Mouse (Mus musculus): ENCODE measurements around the gene Phldb1. TPM values are rescaled to one million over a fixed set of nuclear protein-coding genes. Genes with fewer than 3 reads are reported as not detected.

Gene Phldb1
- 1.8 TPM for total RNA-seq (2023)

GRCm38 (mm10) chr9:44734524-44735494 lies at the start of gene Phldb1:
TSS of gene Phldb1 (minus strand) at chr9:44735198.

DNA sequence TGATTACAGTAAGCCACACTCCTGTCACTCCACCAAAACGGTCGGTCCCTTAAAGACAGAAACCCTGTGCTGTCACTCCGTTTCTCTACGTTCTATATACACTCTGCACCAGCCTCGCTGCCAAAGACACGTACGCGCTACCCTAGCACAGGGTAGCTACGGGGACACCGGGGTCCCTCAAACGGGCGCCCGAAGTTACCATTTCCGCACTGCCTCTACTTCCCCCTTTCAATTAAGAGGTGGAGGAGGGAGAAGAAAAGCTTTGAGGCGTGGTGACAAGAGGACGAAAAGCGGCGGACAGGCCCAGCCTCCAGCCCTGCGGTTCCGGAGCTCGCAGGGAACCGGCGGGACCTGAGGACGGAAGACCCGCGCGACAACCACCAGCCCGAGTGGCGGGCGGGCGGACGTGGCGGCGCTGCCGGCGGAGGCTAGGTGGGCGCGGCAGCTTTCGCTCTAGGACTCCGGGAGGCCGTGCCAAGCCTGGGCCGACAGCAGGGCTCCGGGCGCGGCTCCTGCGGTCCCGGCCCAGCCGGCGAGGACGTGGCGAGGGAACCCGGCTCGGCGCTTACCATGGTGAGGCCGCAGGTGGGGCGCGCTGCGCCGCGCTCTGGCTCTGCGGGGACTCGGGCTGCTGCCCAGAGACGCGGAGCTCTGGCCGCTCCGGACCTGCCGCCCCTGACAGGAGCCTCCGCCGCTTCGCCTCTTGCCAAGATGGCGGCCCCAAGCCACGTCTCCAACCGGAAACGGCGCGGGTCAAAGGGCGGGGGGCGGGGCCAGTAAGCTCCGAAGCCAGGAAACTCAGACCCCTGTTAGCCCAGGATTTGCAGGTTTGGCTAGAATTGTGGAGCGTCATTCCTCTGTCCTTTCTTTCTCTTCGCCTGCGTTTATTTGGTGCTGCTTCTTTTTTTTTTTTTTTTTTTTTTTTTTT lies 32.4 kb upstream of the Phldb1 start, which contains the start of the genes Arcn1 and Ift46:
Gene Arcn1, minus strand, starts transcription at position 745 of the 928 bp plus-strand sequence.
Gene Ift46, plus strand, starts transcription at position 808 of the 928 bp plus-strand sequence.

DNA sequence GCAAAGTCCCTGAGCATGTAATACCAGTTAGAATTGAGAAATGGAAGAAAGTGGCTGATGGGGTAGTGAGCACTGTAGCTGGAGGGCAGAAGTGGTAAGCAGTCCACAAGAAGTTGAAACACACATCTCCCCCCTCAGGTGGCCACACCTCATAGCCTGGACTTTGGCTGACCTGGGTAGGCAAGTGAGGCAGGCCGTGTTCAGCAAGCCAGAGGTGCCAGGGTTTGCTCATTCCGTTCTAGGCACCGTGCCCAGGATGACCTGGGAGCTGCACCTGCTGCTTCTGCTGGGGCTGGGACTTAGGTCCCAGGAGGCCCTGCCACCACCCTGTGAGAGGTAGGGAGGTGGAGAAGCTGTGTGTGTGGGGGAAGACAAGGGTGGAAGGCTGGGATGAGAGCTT lies 62.0 kb downstream of the Phldb1 start, which contains the start of gene Treh:
Gene Treh, plus strand, starts transcription at position 229 of the 400 bp plus-strand sequence.

Other genes with a start within 250 kb of the Phldb1 start
- gene Cxcr5, start 173.3 kb downstream of the Phldb1 start, total RNA-seq (2023), result 26.2 TPM
- gene Ddx6, start 130.3 kb downstream of the Phldb1 start, total RNA-seq (2023), result 258 TPM
- not detected for gene Treh, start 62.0 kb downstream of the Phldb1 start, total RNA-seq (2023)
- gene Arcn1, start 32.6 kb upstream of the Phldb1 start, total RNA-seq (2023), result 145 TPM
- gene Ift46, start 32.7 kb upstream of the Phldb1 start, total RNA-seq (2023), result 61.6 TPM
- 1.6 TPM for gene Tmem25, start 64.1 kb upstream of the Phldb1 start, total RNA-seq (2023)
- 2.9 TPM for gene Ttc36, start 67.9 kb upstream of the Phldb1 start, total RNA-seq (2023)
- gene Kmt2a, start 146.1 kb upstream of the Phldb1 start, total RNA-seq (2023), result 152 TPM
- 136 TPM for gene Atp5l, start 185.5 kb upstream of the Phldb1 start, total RNA-seq (2023)
- 94.2 TPM for gene Ube4a, start 230.4 kb upstream of the Phldb1 start, total RNA-seq (2023)
- 393 TPM for gene Cd3g, start 245.2 kb upstream of the Phldb1 start, total RNA-seq (2023)
- gene Cd3d, start 246.6 kb upstream of the Phldb1 start, total RNA-seq (2023), result 357 TPM